Mouse (Mus musculus) Patski (cell line): ENCODE data around the gene Gm11627. TPM values are rescaled to one million over a fixed set of nuclear protein-coding genes. Genes with fewer than 3 reads are reported as not detected.

ENCODE experiments used
- ATAC-seq: fragments of 100-300 bp; one replicate; pipeline ENCODE4 v1.8.0; 2021
- CTCF ChIA-PET: fragments of 350-600 bp; sonication (Branson Sonifier 250); formaldehyde crosslinking; loops from one replicate; lab custom pipeline; 2022; ENCODE audit warnings: inconsistent platforms; lab: Charles Lee
- POLR2A ChIA-PET: fragments of 350-600 bp; sonication (Branson Sonifier 250); formaldehyde crosslinking; loops from one replicate; lab custom pipeline; 2022; ENCODE audit warnings: antibody characterized with exemption, inconsistent platforms; lab: Charles Lee
- DNase-seq: peaks from one replicate; pipeline ENCODE4 v3.0.0-alpha.2; 2011; ENCODE audit warnings: low read depth, low spot score
- H3K27me3 ChIP-seq: fragments of 371-371 bp; one replicate; pipeline ENCODE4 v1.5.1; 2021
- CTCF ChIP-seq: fragments of 100-300 bp; IDR thresholded peaks from one replicate; pipeline ENCODE4 v1.5.1; 2021
- in situ Hi-C: fragments of 300-500 bp; cut with MboI; formaldehyde crosslinking; loops from 3 replicates; pipeline ENCODE4 v1.11.1; 2018; ENCODE audit warnings: low pct_unique_long_range_greater_than_20kb, mixed read lengths
- polyA plus RNA-seq: library from polyadenylated mRNA; unstranded; gene quantifications from one replicate; pipeline ENCODE4 v1.2.3, GENCODE M21; 2021

Gene Gm11627
- polyA plus RNA-seq, 1 experiment from 2014 or later, result not detected

DNA sequence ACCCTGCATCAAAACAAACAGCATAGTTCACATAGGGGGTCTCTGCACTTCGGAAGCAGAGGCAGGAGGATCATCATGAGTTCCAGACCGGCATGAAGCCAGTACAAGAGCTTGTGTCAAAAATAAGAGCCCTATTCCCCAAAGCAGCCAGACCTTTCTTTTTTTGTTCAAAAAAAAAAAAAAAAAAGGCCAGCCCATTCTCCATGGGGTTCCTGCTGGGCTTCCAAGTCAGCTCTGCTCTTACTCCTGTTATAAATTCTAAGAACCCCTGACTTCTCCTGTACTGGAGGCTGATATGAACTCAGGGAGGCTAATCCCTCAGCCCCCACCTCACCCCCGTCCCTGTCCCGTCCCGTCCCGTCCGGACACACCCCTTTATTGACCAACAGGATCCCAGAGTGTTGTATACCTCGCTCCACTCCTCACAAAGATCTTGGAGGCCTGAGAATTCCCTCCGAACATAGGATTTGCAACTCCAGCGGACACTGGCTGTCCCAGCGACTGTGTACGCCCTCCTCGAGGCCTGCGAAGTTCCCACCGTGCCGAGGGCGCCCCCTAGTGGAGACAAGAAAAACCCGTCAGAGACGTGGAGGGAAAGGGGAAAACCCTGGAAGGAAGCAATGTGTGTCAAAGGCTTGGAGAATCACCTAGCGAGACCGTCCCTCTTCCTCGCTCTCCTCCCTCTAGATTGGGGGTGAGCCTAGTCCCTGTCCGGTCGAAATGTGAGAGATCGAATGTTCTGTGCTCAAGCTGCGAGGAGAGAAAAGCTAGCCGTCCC is 731 bp downstream of the Gm11627 start:
- DNase-seq (no peak), ATAC-seq (no peak)
- TF ChIP-seq CTCF, result peak; percentile 85
- POLR2A ChIA-PET, result interaction anchor here (0.9 kb wide), 1 partner anchor 21 kb away, joined by 5 read pairs; no protein-coding TSS in a partner anchor
- CTCF ChIA-PET, result interaction anchor here (1.0 to 1.5 kb wide), 3 partner anchors 11 to 72 kb away, joined by 3 to 6 read pairs (median 4); no protein-coding TSS in a partner anchor
- H3K27me3 ChIP-seq, result no peaks in the 10 kb centered on the region
- in situ Hi-C loops, result loop anchor here (5.0 kb wide), 1 partner anchor 69 kb away; no protein-coding TSS in a partner anchor

DNA sequence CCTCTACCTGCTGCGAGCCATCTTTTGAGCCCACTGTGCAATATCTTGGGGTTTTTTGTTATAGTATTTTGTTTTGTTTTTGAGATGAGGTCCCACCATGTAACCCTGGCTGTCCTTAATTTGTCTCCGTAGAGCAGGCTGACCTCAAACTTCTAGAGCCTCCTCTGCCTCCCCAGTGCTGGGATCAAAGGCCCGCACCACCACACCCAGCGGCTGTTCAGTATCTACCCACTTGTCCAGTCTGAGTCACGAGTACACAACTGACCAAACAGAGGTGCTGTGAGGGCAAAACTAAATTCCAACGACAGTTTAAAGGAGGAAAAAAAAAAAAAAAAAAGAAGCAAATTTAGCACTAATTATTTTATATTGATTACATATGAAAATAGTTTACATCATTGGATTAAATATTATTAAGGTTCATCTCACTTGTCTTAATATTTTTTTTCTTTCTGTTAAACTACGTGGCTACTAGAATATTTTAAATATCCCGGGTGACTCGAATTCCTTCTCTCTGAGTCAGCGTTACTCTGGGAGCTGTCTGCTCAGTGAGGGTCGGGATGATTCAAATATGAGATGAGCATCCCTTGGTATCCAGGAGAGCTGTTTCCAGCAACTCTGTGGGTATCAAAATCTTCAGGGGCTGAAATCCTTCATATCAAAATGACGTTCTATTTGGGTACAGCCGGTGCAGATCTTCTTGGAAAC is 3.1 kb downstream of the Gm11627 start:
- DNase-seq (no peak), ATAC-seq (no peak)
- no peaks in the 10 kb centered on the region for H3K27me3 ChIP-seq
- in situ Hi-C loops, result loop anchor here (5.0 kb wide), 1 partner anchor 71 kb away; no protein-coding TSS in a partner anchor
- ChIA-PET CTCF (no interaction called here), POLR2A (no interaction called here)
- no peak for TF ChIP-seq CTCF

DNA sequence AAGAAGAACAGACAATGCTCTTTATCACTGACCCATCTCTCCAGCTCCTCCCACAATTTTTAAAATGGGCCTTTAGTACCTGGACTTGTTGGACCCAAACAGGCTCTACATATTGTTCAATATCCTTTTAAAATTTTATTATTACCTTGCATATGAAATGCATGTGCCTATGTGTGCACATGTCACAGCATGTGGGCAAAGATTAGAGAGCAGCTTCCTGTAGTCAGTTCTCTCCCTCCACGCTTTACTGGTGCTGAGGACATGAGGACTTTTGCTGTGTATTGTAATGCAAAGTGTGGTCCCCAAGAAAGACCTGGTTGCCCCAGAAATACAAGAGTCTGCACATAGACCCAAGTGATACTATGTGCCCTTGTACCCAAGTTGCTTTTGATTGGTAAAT is 4.2 kb downstream of the Gm11627 start:
- POLR2A ChIA-PET, result interaction anchor here (0.8 kb wide), 1 partner anchor 29 kb away, joined by 3 read pairs; the partner anchor contains the start of gene Fzd2
- no peak for DNase-seq
- CTCF ChIA-PET, result interaction anchor here (0.8 to 1.5 kb wide), 2 partner anchors 77 to 115 kb away, joined by 3 to 7 read pairs; no protein-coding TSS in a partner anchor
- in situ Hi-C loops, result loop anchor here (5.0 kb wide), 1 partner anchor 72 kb away; no protein-coding TSS in a partner anchor
- no peak for TF ChIP-seq CTCF
- no peaks in the 10 kb centered on the region for H3K27me3 ChIP-seq
- ATAC-seq, result no peak

DNA sequence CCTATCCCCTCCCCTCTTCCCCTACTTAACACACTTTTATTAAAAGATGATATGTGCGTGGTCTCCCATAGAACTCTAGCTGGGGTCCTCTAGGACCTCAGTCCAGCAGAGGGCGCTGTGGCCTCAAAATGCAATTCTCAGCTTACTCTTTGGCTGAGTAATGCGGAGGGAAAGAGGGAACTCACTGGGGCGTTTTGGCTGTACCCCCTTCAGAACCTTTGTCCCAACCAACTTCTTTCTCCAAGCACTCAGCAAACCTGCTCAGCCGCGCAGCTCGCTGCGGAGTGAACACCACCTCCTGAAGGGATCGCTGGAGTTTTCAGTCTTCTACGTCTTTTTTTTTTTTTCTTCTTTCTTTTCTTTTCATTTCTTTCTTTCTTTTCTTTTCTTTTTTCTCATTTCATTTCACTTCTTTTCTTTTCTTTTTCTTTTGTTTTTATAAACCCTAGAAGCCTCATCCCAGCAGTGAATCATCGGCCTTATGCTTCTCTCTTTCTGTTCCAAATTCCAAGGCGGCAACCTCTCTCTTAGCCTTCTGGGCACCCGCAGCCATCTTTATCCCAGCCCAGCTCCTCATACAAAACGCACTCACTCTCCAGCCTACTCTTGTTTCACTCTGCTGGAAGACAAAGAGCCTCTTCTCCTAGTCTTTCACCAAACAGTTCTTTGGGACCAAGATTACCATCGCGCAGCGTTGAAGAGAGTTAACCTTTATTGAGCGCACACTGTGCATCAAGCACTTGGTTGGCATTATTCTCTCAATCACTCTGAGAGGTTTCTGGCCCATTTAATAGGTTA is 6.2 kb downstream of the Gm11627 start:
- peak; percentile 84 for TF ChIP-seq CTCF
- ChIA-PET CTCF (interaction anchor here (1.1 to 2.0 kb wide), 7 partner anchors 31 to 118 kb away, joined by 3 to 10 read pairs (median 4); partner anchors contain the start of gene Fzd2), POLR2A (interaction anchor here (1.2 kb wide), 1 partner anchor 30 kb away, joined by 5 read pairs; no protein-coding TSS in a partner anchor)
- no peak for ATAC-seq
- no peak for DNase-seq
- no peaks in the 10 kb centered on the region for H3K27me3 ChIP-seq
- in situ Hi-C loops, result no loop called here

DNA sequence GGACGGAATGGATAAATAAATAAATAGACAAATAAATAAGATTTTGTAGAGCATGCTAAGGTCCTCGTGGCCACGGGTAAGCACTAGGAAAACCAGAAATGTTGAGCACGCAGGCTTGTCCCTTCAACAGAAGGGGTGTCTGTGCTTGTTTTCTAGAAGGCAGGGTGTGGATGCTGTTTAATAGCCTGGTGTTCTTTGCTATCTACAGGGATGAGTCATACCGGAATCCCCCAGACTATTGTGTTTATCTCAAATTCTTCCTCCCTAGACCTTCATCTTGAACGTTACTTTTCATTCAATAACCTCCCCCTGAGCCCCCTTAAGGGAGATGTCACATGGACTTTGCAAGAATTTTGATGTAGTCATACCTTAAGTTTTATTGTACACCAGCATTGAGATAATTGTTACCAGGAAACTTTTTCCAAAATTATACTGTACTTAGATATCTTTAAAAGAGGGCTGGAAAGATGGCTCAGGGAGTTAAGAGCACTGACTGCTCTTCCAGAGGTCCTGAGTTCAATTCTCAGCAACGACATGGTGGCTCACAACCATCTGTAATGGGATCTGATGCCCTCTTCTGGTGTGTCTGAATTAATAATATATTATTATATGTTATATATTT is 10.4 kb downstream of the Gm11627 start:
- in situ Hi-C loops, result no loop called here
- ChIA-PET CTCF (no interaction called here), POLR2A (no interaction called here)
- ATAC-seq (no peak), DNase-seq (no peak)
- TF ChIP-seq CTCF, result no peak
- H3K27me3 ChIP-seq, result no peaks in the 10 kb centered on the region

DNA sequence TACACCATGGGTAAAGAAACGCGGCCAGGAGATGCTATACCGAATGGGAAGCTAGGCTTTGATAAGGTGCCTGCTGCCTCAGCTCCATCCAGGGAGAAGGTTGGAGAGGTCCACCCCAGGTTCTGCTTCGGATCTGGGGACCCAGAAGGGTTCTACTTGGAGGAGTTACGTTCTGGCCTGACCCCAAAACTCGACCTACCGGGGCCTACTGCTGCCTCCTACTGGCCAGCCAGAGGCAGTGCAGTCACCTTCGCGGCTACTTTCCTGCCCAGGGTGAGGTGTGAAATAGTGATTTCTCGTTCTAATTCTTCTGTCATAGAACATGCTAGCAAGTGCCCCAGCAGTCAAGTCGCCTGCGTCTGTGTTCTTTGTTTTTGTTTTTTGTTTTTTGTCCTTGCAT is 11.1 kb downstream of the Gm11627 start:
- DNase-seq (no peak), ATAC-seq (no peak)
- POLR2A ChIA-PET, result no interaction called here
- peak; percentile 68 for TF ChIP-seq CTCF
- in situ Hi-C loops, result no loop called here
- H3K27me3 ChIP-seq, result no peaks in the 10 kb centered on the region
- CTCF ChIA-PET, result no interaction called here

DNA sequence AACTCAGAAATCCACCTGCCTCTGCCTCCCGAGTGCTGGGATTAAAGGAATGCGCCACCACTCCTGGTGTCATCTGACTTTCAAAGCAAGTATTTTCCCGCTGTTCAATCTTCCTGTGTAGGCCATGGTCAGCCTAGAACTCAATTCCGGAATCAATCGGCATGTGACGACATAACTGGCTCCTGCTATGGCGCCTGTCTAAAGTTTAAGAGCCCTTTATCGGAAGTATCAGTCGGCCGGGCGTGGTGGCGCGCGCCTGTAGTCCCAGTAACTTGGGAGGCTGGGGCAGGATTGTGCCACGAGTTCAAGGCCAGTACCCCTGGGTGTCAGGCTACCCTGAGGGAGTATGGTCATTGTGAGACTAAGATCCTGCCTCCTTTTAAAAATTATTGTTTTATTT is 11.5 kb downstream of the Gm11627 start:
- in situ Hi-C loops, result no loop called here
- H3K27me3 ChIP-seq, result no peaks in the 10 kb centered on the region
- no peak for DNase-seq
- ChIA-PET CTCF (interaction anchor here (1.0 kb wide), 1 partner anchor 15 kb away, joined by 3 read pairs; no protein-coding TSS in a partner anchor), POLR2A (no interaction called here)
- no peak for TF ChIP-seq CTCF
- ATAC-seq, result no peak

DNA sequence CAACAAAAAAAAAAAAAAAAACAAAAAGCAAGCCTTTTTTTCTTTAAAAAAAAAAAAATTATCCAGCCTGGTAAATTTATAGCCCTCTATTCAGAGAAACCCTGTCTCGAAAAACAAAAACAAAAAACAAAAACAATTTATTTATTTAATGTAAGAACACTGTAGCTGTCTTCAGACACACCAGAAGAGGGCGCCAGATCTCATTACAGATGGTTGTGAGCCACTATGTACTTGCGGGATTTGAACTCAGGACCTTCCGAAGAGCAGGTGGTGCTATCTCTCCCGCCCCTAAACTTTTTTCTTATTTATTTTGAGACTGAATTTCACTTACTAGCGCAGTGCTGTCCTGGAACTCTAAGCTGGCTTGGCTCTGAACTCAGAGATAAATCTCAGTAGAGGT is 12.1 kb downstream of the Gm11627 start:
- ChIA-PET CTCF (interaction anchor here (1.0 kb wide), 1 partner anchor 15 kb away, joined by 3 read pairs; no protein-coding TSS in a partner anchor), POLR2A (no interaction called here)
- TF ChIP-seq CTCF, result peak; percentile 50
- H3K27me3 ChIP-seq, result no peaks in the 10 kb centered on the region
- in situ Hi-C loops, result no loop called here
- DNase-seq (no peak), ATAC-seq (no peak)

DNA sequence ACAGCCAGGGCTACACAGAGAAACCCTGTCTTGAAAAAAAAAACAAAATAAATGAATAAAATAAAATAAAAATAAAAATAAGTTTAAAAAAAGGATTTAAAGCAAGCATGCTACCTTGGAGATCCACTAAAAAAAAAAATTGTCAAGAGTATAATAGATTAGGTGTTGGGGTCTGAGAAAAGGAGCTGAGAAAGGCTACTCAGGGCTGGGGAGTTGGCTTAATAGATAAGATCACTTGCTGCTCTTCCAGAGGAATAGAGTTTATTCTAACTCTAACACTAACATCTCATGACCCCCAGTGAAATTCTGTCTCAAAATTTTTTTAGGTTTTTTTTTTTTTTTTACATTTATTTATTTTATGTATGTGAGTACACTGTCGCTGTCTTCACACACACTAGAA is 13.0 kb downstream of the Gm11627 start:
- DNase-seq (no peak), ATAC-seq (no peak)
- TF ChIP-seq CTCF, result no peak
- CTCF ChIA-PET, result no interaction called here
- peaks cover 2% of the 10 kb centered on the region for H3K27me3 ChIP-seq
- POLR2A ChIA-PET, result interaction anchor here (0.8 kb wide), 1 partner anchor 55 kb away, joined by 5 read pairs; no protein-coding TSS in a partner anchor
- in situ Hi-C loops, result no loop called here
